Mouse (Mus musculus): ENCODE results near the gene Hs1bp3. TPM values are rescaled to one million over a fixed set of nuclear protein-coding genes. Genes with fewer than 3 reads are reported as not detected.
A peak's percentile ranks its signal among the peaks of the same experiment; 100 is the strongest.

The Hs1bp3 gene
- polyA plus RNA-seq, 1 experiment from 2014 or later = 8.4 TPM

DNA sequence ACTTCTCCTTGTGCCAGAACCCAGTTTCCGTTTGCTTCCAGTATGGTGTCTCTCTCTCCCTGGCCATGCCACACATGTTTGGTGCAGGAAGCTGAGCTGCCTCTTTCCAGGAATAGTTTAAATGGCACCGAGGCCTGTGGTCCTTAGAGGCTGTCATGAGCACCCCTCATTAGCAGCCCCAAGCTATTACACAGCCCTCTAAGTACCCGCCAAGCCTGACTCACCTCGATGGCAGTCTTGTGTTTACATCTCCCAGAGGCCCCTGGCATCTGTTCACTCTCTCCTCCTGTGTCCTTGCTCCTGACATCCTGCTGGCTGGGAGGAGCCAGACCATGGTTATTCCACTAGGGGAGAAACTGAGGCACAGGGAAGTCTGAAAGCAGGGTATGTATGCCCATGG is 25.3 kb downstream of the Hs1bp3 start:
- H3K36me3 ChIP-seq (ENCODE audit: control insufficient read depth, insufficient read depth, low read length) = peaks cover 31% of the 10 kb centered on the region
- H3K9me3 ChIP-seq (replicated peaks; ENCODE audit: control insufficient read depth, low read length) = no peaks in the 10 kb centered on the region
- no peak overlapping the region for H3K27ac ChIP-seq (ENCODE audit: low read depth, low read length)
- ATAC-seq (peak; percentile 25; the same call in 1 of the 2 replicates), DNase-seq (ENCODE audit: low spot score) (no peak)
- no peaks in the 10 kb centered on the region for H3K27me3 ChIP-seq (replicated peaks; ENCODE audit: control insufficient read depth, insufficient read depth, low read length)
- peaks cover 4% of the 10 kb centered on the region; the same call in 1 of the 2 replicates for H3K4me1 ChIP-seq (ENCODE audit: control insufficient read depth, insufficient read depth, low read length)
- no peak overlapping the region for H3K4me2 ChIP-seq (ENCODE audit: low read length)
- H3K4me3 ChIP-seq (ENCODE audit: low read depth, low read length) = no peak overlapping the region
- WGBS = 46% methylated on average over 4 of the region's 4 CpGs
- H3K9ac ChIP-seq (ENCODE audit: low read length) = no peak overlapping the region

DNA sequence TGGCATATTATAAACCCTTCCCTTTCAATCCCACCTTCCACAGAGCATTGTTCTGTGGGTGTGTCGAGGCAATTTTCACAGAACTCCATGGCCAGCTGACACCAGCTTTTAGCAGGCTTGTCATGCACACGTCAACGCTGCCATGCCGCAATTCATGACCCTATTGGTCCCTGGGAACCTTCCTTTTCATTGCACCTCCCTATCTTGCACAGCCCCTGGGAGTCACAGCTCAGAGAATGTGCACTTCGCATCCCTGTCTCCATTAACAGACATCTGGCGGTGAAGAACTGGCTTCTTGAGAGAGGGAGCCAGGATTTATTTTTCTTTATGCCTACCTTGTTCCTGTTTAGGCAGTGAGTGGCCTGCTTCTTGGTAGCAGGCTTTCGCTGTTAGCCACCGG is 25.7 kb downstream of the Hs1bp3 start:
- H3K9me3 ChIP-seq (replicated peaks; ENCODE audit: control insufficient read depth, low read length) = no peaks in the 10 kb centered on the region
- H3K36me3 ChIP-seq (ENCODE audit: control insufficient read depth, insufficient read depth, low read length) = peaks cover 31% of the 10 kb centered on the region
- H3K27ac ChIP-seq (ENCODE audit: low read depth, low read length) = no peak overlapping the region

DNA sequence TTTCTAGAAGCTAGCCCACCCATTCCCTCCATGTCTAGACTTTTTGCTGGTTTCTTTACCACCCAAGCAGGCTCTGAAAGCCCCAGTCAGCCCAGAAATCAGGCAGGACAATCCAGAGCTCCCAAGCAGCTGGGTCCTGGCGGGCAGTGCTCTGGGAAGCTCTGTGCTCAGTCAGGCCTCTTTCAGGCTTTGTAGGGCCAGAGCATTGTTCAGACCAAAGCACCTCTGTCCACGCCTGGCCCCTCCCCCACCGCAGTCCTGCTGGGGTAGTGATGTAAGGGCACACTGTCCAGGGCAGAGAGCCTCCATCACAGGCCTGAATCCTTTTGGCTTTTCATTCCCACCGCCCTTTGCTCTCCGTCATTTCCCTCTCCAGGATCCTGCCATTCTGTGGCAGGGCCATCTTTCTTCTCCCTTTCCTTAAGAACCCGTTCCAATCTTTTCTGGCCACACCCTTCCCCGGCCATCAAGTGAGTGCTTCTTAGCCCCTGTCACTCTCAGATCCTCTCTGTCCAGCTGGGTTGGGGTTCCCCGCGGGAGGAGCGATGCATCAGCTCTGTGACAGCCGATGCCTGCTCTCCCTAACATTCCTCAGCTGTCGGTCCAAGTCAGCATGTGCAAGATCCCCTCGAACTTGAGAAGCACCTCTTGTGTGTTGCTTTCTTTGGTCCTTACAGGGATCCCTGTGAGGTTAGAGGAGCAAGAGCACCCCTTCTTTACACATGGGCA is 26.5 kb downstream of the Hs1bp3 start:
- no peak overlapping the region for H3K4me3 ChIP-seq (ENCODE audit: low read depth, low read length)
- no peak for DNase-seq (ENCODE audit: low spot score)
- H3K9ac ChIP-seq (ENCODE audit: low read length) = no peak overlapping the region
- no peaks in the 10 kb centered on the region for H3K27me3 ChIP-seq (replicated peaks; ENCODE audit: control insufficient read depth, insufficient read depth, low read length)
- 29% methylated on average over 13 of the region's 13 CpGs for WGBS
- H3K36me3 ChIP-seq (ENCODE audit: control insufficient read depth, insufficient read depth, low read length) = peaks cover 31% of the 10 kb centered on the region
- no peak for ATAC-seq
- no peaks in the 10 kb centered on the region for H3K9me3 ChIP-seq (replicated peaks; ENCODE audit: control insufficient read depth, low read length)
- peaks cover 4% of the 10 kb centered on the region; the same call in 1 of the 2 replicates for H3K4me1 ChIP-seq (ENCODE audit: control insufficient read depth, insufficient read depth, low read length)
- no peak overlapping the region for H3K27ac ChIP-seq (ENCODE audit: low read depth, low read length)
- no peak overlapping the region for H3K4me2 ChIP-seq (ENCODE audit: low read length)

More for the DNA sequence above, 25.7 kb downstream of the Hs1bp3 start:
- Histone ChIP-seq H3K27me3 (replicated peaks; ENCODE audit: control insufficient read depth, insufficient read depth, low read length) (no peaks in the 10 kb centered on the region), H3K9ac (ENCODE audit: low read length) (no peak overlapping the region), H3K4me1 (ENCODE audit: control insufficient read depth, insufficient read depth, low read length) (peaks cover 4% of the 10 kb centered on the region; the same call in 1 of the 2 replicates), H3K4me3 (ENCODE audit: low read depth, low read length) (no peak overlapping the region), H3K4me2 (ENCODE audit: low read length) (no peak overlapping the region)
- DNase-seq (ENCODE audit: low spot score) (no peak), ATAC-seq (no peak)
- WGBS = 70% methylated on average over 8 of the region's 8 CpGs

DNA sequence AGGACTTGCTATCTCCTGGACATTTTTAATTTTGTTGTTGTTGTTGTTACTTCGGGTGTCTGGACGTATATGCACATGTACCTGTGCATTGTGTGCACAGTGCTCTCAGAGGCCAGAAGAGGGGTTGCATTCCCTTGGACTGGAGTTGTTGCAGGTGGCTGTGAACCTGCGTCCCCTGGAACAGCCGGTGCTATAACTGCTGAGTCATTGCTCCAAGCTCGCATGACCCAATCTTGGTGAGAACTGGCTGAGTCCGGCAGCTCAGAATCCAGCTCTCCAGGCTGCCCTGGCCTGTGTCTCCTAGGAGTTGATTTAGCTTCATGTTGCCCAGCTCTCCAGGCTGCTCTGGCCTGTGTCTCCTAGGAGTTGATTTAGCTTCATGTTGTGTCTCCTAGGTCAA is 27.8 kb downstream of the Hs1bp3 start:
- Histone ChIP-seq H3K27me3 (replicated peaks; ENCODE audit: control insufficient read depth, insufficient read depth, low read length) (no peaks in the 10 kb centered on the region), H3K27ac (ENCODE audit: low read depth, low read length) (no peak overlapping the region), H3K36me3 (ENCODE audit: control insufficient read depth, insufficient read depth, low read length) (peaks cover 31% of the 10 kb centered on the region), H3K4me2 (ENCODE audit: low read length) (no peak overlapping the region), H3K4me3 (ENCODE audit: low read depth, low read length) (no peak overlapping the region), H3K4me1 (ENCODE audit: control insufficient read depth, insufficient read depth, low read length) (peaks cover 4% of the 10 kb centered on the region; the same call in 1 of the 2 replicates), H3K9me3 (replicated peaks; ENCODE audit: control insufficient read depth, low read length) (no peaks in the 10 kb centered on the region), H3K9ac (ENCODE audit: low read length) (no peak overlapping the region)
- no peak for DNase-seq (ENCODE audit: low spot score)
- 95% methylated on average over 6 of the region's 6 CpGs for WGBS
- no peak for ATAC-seq

DNA sequence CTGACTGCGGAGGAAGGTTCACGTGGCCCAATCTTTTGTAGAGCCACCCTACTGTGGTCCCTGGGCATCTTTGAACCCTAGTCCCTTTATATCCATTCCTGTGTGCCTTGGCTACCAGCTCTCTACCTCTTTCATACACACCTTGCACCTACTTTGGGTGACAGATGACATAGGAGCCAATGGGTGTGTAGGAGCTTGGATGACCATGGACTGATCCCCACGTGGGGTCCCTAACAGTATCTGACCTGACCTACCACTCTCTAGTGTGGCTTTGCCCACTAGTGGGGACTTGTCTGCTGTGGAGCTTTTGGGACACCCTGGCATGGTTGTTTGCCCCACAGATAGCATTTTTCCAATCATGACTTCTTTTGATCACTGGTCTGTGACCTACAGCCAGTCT is 30.1 kb downstream of the Hs1bp3 start:
- ATAC-seq = no peak

DNA sequence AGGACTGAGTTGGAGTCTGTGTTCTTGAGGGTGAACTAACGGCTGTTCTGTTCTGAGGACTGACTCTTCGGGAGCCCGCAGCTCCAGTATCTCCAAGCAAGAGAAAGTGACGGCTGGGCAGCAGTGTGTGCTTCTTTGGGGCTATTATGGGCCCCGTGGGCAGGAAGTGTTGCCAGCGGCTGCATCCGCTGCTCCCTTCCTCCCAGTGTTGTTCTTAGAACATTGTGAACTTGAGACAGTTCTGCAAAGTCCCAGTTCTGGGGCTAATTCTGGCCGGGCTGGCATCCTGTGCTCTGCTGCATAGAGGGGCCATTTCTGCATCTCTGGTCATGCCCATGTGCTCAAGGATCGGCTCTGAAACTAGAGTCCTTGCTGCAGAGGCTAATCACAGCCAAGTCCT is 31.7 kb downstream of the Hs1bp3 start:
- H3K9ac ChIP-seq (ENCODE audit: low read length) = no peak overlapping the region
- no peak overlapping the region; the same call in 1 of the 2 replicates for H3K27ac ChIP-seq (ENCODE audit: low read depth, low read length)
- peaks cover 12% of the 10 kb centered on the region for H3K36me3 ChIP-seq (ENCODE audit: control insufficient read depth, insufficient read depth, low read length)
- H3K4me2 ChIP-seq (ENCODE audit: low read length) = no peak overlapping the region
- no peak overlapping the region for H3K4me3 ChIP-seq (ENCODE audit: low read depth, low read length)
- H3K27me3 ChIP-seq (replicated peaks; ENCODE audit: control insufficient read depth, insufficient read depth, low read length) = no peaks in the 10 kb centered on the region
- DNase-seq (ENCODE audit: low spot score) (no peak), ATAC-seq (no peak)
- H3K9me3 ChIP-seq (replicated peaks; ENCODE audit: control insufficient read depth, low read length) = no peaks in the 10 kb centered on the region
- 77% methylated on average over 9 of the region's 9 CpGs for WGBS
- H3K4me1 ChIP-seq (ENCODE audit: control insufficient read depth, insufficient read depth, low read length) = no peaks in the 10 kb centered on the region; the same call in 1 of the 2 replicates

More for the DNA sequence above, 30.1 kb downstream of the Hs1bp3 start:
- Histone ChIP-seq H3K27ac (ENCODE audit: low read depth, low read length) (no peak overlapping the region), H3K4me3 (ENCODE audit: low read depth, low read length) (no peak overlapping the region), H3K4me2 (ENCODE audit: low read length) (no peak overlapping the region), H3K9me3 (replicated peaks; ENCODE audit: control insufficient read depth, low read length) (no peaks in the 10 kb centered on the region), H3K27me3 (replicated peaks; ENCODE audit: control insufficient read depth, insufficient read depth, low read length) (no peaks in the 10 kb centered on the region), H3K4me1 (ENCODE audit: control insufficient read depth, insufficient read depth, low read length) (peaks cover 4% of the 10 kb centered on the region; the same call in 1 of the 2 replicates), H3K36me3 (ENCODE audit: control insufficient read depth, insufficient read depth, low read length) (peaks cover 17% of the 10 kb centered on the region), H3K9ac (ENCODE audit: low read length) (no peak overlapping the region)
- DNase-seq (ENCODE audit: low spot score) = no peak
- WGBS = 93% methylated on average over 3 of the region's 3 CpGs

DNA sequence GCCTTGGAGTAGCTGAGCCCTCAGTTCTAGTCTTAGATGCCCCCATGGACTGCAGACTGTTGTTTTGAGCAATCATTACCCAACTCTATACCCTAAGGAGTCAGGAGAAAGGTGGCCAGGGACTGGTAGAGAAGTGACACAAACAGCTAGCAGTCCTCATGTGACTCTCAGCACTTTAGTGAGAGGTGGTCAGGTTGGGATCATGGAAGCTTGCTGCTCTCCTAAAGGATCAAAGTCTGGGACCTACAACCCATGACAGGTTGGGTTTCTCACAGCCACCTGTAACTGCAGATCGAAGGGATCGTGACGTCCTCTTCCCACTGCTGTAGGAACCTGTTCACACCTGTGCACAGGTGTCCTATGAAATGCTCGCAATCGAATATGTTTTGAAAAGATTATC is 32.3 kb downstream of the Hs1bp3 start:
- H3K4me3 ChIP-seq (ENCODE audit: low read depth, low read length) = no peak overlapping the region
- H3K4me1 ChIP-seq (ENCODE audit: control insufficient read depth, insufficient read depth, low read length) = no peaks in the 10 kb centered on the region; the same call in 1 of the 2 replicates
- peaks cover 12% of the 10 kb centered on the region for H3K36me3 ChIP-seq (ENCODE audit: control insufficient read depth, insufficient read depth, low read length)
- H3K9me3 ChIP-seq (replicated peaks; ENCODE audit: control insufficient read depth, low read length) = no peaks in the 10 kb centered on the region
- no peak overlapping the region for H3K9ac ChIP-seq (ENCODE audit: low read length)
- no peak overlapping the region for H3K27ac ChIP-seq (ENCODE audit: low read depth, low read length)
- ATAC-seq (no peak), DNase-seq (ENCODE audit: low spot score) (no peak)
- H3K27me3 ChIP-seq (replicated peaks; ENCODE audit: control insufficient read depth, insufficient read depth, low read length) = no peaks in the 10 kb centered on the region
- WGBS = 96% methylated on average over 5 of the region's 5 CpGs
- H3K4me2 ChIP-seq (ENCODE audit: low read length) = no peak overlapping the region

DNA sequence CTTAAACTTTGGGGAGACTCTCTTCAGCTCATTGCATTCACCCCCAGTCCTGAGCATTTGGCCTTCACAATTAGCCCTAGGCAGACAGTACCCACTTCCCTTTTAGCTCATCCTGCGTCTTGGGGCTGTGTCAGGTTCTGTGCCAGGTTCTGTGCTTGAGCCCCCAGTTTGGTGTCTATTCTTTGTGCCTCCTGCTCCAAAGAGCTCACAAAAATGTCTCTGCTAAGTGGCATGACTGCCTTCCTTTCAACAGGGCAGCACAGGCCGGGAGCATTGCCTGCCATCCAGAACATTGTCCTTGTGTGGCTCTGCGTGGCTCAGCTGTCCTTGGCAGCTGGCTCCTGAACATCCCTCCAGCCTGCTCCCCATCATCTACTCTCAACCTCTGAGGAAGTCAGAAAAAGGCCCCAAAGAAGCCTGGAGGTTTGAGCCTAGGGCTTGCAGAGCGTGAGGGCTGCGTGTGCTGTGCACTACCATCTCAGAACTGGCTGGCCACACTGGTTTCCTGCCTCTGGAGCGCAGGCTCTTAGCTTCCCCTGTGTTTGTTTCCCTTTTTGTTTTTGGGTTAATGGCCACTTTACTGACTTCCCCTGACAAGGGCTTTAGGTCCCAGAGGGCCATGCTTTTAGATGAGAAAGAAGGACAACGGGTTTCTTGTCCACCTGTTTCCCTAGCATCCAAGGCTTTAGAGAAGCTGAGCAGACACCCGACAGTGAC is 34.7 kb downstream of the Hs1bp3 start:
- H3K4me3 ChIP-seq (ENCODE audit: low read depth, low read length) = no peak overlapping the region
- ATAC-seq (no peak), DNase-seq (ENCODE audit: low spot score) (no peak)
- H3K27ac ChIP-seq (ENCODE audit: low read depth, low read length) = no peak overlapping the region
- no peaks in the 10 kb centered on the region for H3K27me3 ChIP-seq (replicated peaks; ENCODE audit: control insufficient read depth, insufficient read depth, low read length)
- WGBS = 82% methylated on average over 8 of the region's 8 CpGs
- no peak overlapping the region for H3K9ac ChIP-seq (ENCODE audit: low read length)
- H3K4me2 ChIP-seq (ENCODE audit: low read length) = no peak overlapping the region
- no peaks in the 10 kb centered on the region for H3K36me3 ChIP-seq (ENCODE audit: control insufficient read depth, insufficient read depth, low read length)
- H3K9me3 ChIP-seq (replicated peaks; ENCODE audit: control insufficient read depth, low read length) = no peaks in the 10 kb centered on the region
- H3K4me1 ChIP-seq (ENCODE audit: control insufficient read depth, insufficient read depth, low read length) = no peaks in the 10 kb centered on the region; the same call in 1 of the 2 replicates

All from forebrain, embryonic 14.5 days (tissue).